23 mouse cellular contexts compared by ENCODE assay signal in the genomic region with DNA sequence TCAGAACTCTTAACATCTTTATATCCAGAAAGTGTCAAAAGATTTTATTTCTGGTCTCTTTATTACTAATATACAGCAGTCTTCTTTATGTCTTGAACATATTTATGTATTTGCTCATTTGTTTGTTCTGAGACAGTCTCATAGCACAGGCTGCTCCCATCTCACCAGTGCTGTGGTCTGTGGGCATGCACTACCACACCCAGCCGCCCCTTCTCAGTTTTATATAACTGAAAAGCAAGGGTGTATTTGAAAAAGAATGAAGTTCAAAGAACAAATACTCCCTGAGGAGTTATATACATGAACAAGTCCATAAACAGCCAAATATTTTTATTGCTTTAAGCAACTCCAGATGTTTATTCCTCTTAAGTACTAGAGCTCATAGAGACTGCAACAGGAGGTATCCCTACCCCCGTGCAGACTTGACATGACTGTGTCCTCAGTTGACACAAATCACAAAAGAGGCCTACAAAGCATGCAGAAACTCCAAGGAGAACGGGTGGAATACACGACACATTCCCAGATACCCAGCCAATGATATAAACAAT.
DNase-seq lines count a peak whose midpoint lies in the region; ATAC-seq and TF ChIP-seq lines count a peak whose summit lies in the region.
"Had no signal": no experiment of that assay in that cellular context is flagged by ENCODE, and none has a peak within 500 bp of the region (broad histone marks: within the 10 kb centered on the region; RNA-seq: fewer than 3 reads in every experiment).

No protein-coding gene starts in this region.

- no peak for DNase-seq in heart, adult 9 months (ENCODE audit: low spot score in 2 of 2)
- DNase-seq in kidney, postnatal 0 days (ENCODE audit: low spot score) = peak; percentile 67
- DNase-seq in kidney, adult 9 months = no peak
- no peak for DNase-seq in thymus, adult 2 months
- no peak for DNase-seq in thymus, postnatal 36 days
- DNase-seq in layer of hippocampus, postnatal 10 days (ENCODE audit: low spot score in 2 of 2) = no peak
- DNase-seq: adrenal gland, postnatal 36 days; cerebellum, adult 9-10 months; forebrain, postnatal 0 days; gastrocnemius, postnatal 25 days; kidney, adult 11 months; kidney, postnatal 10 days; liver, postnatal 0 days had no signal

- H3K9ac ChIP-seq in heart, embryonic 12.5 days = no peak overlapping the region
- no peak overlapping the region for H3K9ac ChIP-seq in kidney, postnatal 0 days (ENCODE audit: low read depth, low read length)
- H3K9ac ChIP-seq in limb, embryonic 13.5 days = no peak overlapping the region
- H3K9ac ChIP-seq: forebrain, postnatal 0 days; hindbrain, embryonic 13.5 days; liver, postnatal 0 days; neural tube, embryonic 15.5 days had no signal

- TF ChIP-seq CTCF in kidney, postnatal 0 days (IDR thresholded peaks at IDR 0.05; ENCODE audit: low read depth) = no peak
- no peak for TF ChIP-seq CTCF in thymus, adult 2 months (IDR thresholded peaks at IDR 0.05; ENCODE audit: borderline replicate concordance, control insufficient read depth, extremely low read depth, insufficient read depth, low read length, poor library complexity)

- no peak for ATAC-seq in heart, embryonic 12.5 days (ENCODE audit: insufficient number of reproducible peaks, low FRiP score)
- no peak for ATAC-seq in kidney, postnatal 0 days (replicated peaks; ENCODE audit: low FRiP score, low read depth)
- ATAC-seq in limb, embryonic 13.5 days (ENCODE audit: low FRiP score, low read depth) = peak; percentile 71; the same call in 1 of the 2 replicates
- ATAC-seq: liver, postnatal 0 days; lung, postnatal 0 days; Patski had no signal

- H3K4me3 ChIP-seq in heart, embryonic 12.5 days = no peak overlapping the region
- no peak overlapping the region for H3K4me3 ChIP-seq in kidney, postnatal 0 days (replicated peaks; ENCODE audit: low read depth, low read length)
- H3K4me3 ChIP-seq in thymus, adult 2 months (ENCODE audit: control insufficient read depth, insufficient read depth, low read length) = no peak overlapping the region
- no peak overlapping the region for H3K4me3 ChIP-seq in limb, embryonic 13.5 days
- H3K4me3 ChIP-seq: forebrain, embryonic 10.5 days; hindbrain, embryonic 13.5 days; neural tube, embryonic 15.5 days had no signal

- 78% methylated on average over 4 of the region's 4 CpGs for WGBS in heart, embryonic 12.5 days
- 48% methylated on average over 4 of the region's 4 CpGs for WGBS in kidney, postnatal 0 days
- 55% methylated on average over 4 of the region's 4 CpGs for WGBS in thymus, adult 2 months
- 20% methylated on average over 4 of the region's 4 CpGs for WGBS in limb, embryonic 13.5 days

- no peak for TF ChIP-seq POLR2A in thymus, adult 2 months (IDR thresholded peaks at IDR 0.05; ENCODE audit: control insufficient read depth, extremely low read depth, insufficient read depth, low read length, poor library complexity)

- no peak overlapping the region for H3K4me2 ChIP-seq in heart, embryonic 12.5 days
- H3K4me2 ChIP-seq in kidney, postnatal 0 days (ENCODE audit: low read length) = no peak overlapping the region
- H3K4me2 ChIP-seq in limb, embryonic 13.5 days (replicated peaks) = no peak overlapping the region
- H3K4me2 ChIP-seq: hindbrain, embryonic 13.5 days; liver, embryonic 11.5 days; midbrain, embryonic 11.5 days; neural tube, embryonic 15.5 days had no signal

- peak overlapping the region; percentile 89; the same call in 1 of the 2 replicates for H3K27ac ChIP-seq in heart, embryonic 12.5 days (ENCODE audit: poor library complexity, severe bottlenecking)
- no peak overlapping the region for H3K27ac ChIP-seq in kidney, postnatal 0 days
- H3K27ac ChIP-seq in thymus, adult 2 months (ENCODE audit: control insufficient read depth, insufficient read depth, low read length) = peak overlapping the region; percentile 98
- no peak overlapping the region for H3K27ac ChIP-seq in limb, embryonic 13.5 days
- H3K27ac ChIP-seq: forebrain, embryonic 10.5 days; hindbrain, embryonic 13.5 days; macrophage; neural tube, embryonic 15.5 days had no signal

- H3K27me3 ChIP-seq in heart, embryonic 12.5 days (replicated peaks) = no peaks in the 10 kb centered on the region
- H3K27me3 ChIP-seq in kidney, postnatal 0 days (ENCODE audit: insufficient read depth, low read length) = no peaks in the 10 kb centered on the region
- H3K27me3 ChIP-seq in thymus, adult 2 months (ENCODE audit: control insufficient read depth, insufficient read depth, low read length) = no peaks in the 10 kb centered on the region
- peaks cover 57% of the 10 kb centered on the region for H3K27me3 ChIP-seq in limb, embryonic 13.5 days
- H3K27me3 ChIP-seq: hindbrain, embryonic 13.5 days; neural tube, embryonic 15.5 days; Patski had no signal

- H3K36me3 ChIP-seq in heart, embryonic 12.5 days = no peaks in the 10 kb centered on the region
- H3K36me3 ChIP-seq in kidney, postnatal 0 days (ENCODE audit: insufficient read depth, low read length) = no peaks in the 10 kb centered on the region
- H3K36me3 ChIP-seq in thymus, adult 2 months (ENCODE audit: control insufficient read depth, insufficient read depth, low read length) = no peaks in the 10 kb centered on the region
- no peaks in the 10 kb centered on the region for H3K36me3 ChIP-seq in limb, embryonic 13.5 days
- H3K36me3 ChIP-seq: forebrain, embryonic 10.5 days had no signal

- no peaks in the 10 kb centered on the region for H3K9me3 ChIP-seq in heart, embryonic 12.5 days (replicated peaks)
- H3K9me3 ChIP-seq in kidney, postnatal 0 days (replicated peaks; ENCODE audit: low read length) = no peaks in the 10 kb centered on the region
- no peaks in the 10 kb centered on the region for H3K9me3 ChIP-seq in limb, embryonic 13.5 days
- H3K9me3 ChIP-seq: forebrain, embryonic 10.5 days; hindbrain, embryonic 13.5 days; neural tube, embryonic 15.5 days had no signal

- peaks cover 45% of the 10 kb centered on the region for H3K4me1 ChIP-seq in heart, embryonic 12.5 days (replicated peaks)
- H3K4me1 ChIP-seq in kidney, postnatal 0 days (replicated peaks; ENCODE audit: insufficient read depth, low read length) = no peaks in the 10 kb centered on the region
- peaks cover 52% of the 10 kb centered on the region for H3K4me1 ChIP-seq in thymus, adult 2 months (replicated peaks; ENCODE audit: control insufficient read depth, insufficient read depth, low read length)
- peaks cover 29% of the 10 kb centered on the region for H3K4me1 ChIP-seq in limb, embryonic 13.5 days

Comparison
In these comparisons a context has a peak if more than half of its experiments do, and no peak if none do; other contexts are left out.
1. H3K27ac ChIP-seq: peak in heart, embryonic 12.5 days (single experiment) and thymus, adult 2 months (single experiment); none in kidney, postnatal 0 days (single experiment) and limb, embryonic 13.5 days (single experiment).